Mouse (Mus musculus): Measurements from ENCODE around the gene Cd82. TPM values are rescaled to one million over a fixed set of nuclear protein-coding genes. Genes with fewer than 3 reads are reported as not detected.
A peak's percentile ranks its signal among the peaks of the same experiment; 100 is the strongest.

Cd82 gene
- 15.2 and 16.1 TPM in 2 replicates for polyA plus RNA-seq (2016; fragmentation: Nextera tagmentation; extraction: Ambion mirVana)

DNA sequence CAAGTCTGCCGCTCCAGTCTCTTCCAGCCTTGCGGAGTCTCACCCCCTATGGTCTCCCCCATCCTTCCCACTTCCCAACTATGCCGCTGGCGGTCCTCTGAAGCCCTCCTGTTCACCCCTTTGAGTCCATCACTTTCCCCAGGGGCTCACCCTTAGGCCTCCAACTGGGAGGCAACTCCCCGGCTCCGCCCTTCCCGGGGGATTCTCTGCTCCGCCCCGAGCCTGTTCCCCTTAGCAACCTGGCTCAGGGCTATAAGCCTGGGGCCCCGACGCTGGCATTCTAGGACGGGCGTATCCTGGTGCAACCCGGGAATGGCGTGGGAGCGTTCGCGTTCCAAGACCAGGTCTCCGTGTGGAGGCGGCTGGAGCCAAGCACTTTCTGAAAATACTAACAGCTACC, at the start of gene Cd82:
TSS of gene Cd82 (minus strand) at position 381 of the 400 bp plus-strand sequence.
- H3K4me3 ChIP-seq: peak within 1 kb of the TSS; percentile 29
- H3K4me2 ChIP-seq (replicated peaks): peak within 1 kb of the TSS; percentile 69
- peak; percentile 76 for ATAC-seq (ENCODE audit: low FRiP score, low read depth)
- H3K27me3 ChIP-seq (replicated peaks): peaks cover 19% of the 10 kb centered on the region
- peaks cover 15% of the 10 kb centered on the region for H3K4me1 ChIP-seq
- H3K27ac ChIP-seq: no peak within 1 kb of the TSS
- H3K9ac ChIP-seq: peak within 1 kb of the TSS; percentile 30; the same call in 1 of the 2 replicates
- WGBS: 1% methylated on average over 20 of the region's 20 CpGs
- no peaks in the 10 kb centered on the region for H3K36me3 ChIP-seq
- no peaks in the 10 kb centered on the region for H3K9me3 ChIP-seq

DNA sequence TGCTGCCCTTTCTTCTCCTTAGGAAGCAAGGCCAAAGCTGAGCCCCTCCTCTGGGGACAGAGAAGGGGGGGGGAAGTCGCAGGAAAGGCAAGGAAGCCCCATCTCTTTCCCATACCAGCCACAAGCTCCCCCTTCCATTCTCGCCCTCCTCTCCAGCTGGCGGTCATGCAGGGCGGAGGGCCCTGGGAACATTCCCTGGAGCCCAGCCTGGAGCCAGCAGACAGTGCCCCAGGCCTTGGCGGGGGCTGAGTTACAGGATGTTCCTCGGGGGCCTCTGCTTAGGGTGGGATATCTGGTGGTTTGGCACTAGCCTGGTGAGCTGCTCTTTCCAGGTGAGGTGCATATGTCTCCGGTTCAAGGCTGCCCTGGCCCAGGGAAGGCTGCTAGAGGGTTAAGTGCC, 49.2 kb upstream of the Cd82 start:
- H3K27me3 ChIP-seq (replicated peaks): no peaks in the 10 kb centered on the region
- H3K36me3 ChIP-seq: no peaks in the 10 kb centered on the region
- H3K27ac ChIP-seq: no peak overlapping the region
- ATAC-seq (ENCODE audit: low FRiP score, low read depth): no peak
- no peak overlapping the region for H3K9ac ChIP-seq
- H3K4me3 ChIP-seq: no peak overlapping the region
- H3K9me3 ChIP-seq: no peaks in the 10 kb centered on the region
- no peak overlapping the region for H3K4me2 ChIP-seq (replicated peaks)
- no peaks in the 10 kb centered on the region for H3K4me1 ChIP-seq
- WGBS: 69% methylated on average over 7 of the region's 7 CpGs

DNA sequence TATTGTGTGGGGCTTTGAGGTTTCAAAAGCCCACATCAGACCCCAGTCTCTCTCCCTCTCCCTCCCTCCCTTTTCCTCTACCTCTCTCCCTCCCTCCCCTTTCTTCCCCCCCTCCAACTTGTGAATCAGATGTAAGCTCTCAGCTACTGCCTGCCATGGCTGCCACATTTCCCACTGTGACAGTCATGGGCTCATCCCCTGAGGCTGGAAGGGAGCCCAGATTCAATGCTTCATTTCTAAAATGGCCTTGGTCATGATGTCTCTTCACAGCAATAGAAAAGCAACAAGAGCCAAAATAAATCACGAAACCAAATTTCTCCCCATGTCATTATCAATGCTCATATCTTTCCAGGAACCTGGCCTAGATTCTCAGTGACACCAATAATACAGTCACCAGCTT, 47.9 kb upstream of the Cd82 start:
- Histone ChIP-seq H3K27ac (no peak overlapping the region), H3K36me3 (no peaks in the 10 kb centered on the region)
- 95% methylated on average over 1 of the region's 1 CpGs for WGBS

DNA sequence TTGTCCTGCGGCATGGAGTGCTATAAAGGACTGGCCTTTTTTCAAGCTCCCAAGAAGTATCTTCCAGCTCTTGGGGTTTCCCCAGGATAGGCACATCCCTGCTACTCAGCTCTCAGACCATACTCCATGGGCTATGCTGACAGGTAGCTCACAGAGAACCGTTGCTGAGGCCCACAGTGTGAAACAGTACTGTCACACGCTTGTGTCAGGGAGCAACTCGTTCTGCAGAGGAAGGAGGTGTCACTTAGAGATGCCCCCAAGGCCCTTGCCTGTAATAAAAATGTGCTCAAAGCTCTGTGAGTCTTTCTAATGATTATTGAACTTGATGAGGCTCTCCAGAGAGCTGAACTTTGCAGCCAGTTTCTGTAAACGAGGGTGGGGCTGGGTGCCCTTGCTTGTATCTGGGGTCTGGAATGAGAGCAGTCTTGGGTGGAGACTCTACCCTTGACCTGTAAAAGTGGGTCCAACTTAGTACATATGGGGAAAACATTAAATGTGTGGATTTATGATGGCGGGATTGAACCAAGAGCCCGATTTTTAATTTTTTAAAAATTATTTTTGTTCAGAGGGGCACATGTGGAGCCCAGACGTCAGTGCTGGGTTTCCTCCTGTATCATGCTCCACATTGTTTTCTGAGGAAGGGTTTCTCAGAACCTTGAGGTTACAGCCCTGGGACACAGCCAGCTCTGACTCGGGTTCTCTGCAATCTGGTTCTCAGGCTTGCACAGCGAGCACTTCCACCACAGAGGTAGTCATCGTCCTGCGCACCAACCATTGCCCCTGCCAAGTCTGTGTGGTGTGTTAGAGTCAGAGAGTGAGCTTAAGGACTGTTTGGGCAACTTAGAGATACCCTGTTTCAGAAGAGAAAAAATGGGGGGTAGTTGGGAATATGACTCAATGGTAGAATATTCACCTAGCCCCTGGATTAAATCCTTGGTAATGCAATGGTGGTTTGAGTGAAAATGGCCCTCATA, 47.1 kb upstream of the Cd82 start:
- no peaks in the 10 kb centered on the region for H3K36me3 ChIP-seq
- no peaks in the 10 kb centered on the region for H3K9me3 ChIP-seq
- no peak overlapping the region for H3K4me3 ChIP-seq
- no peak overlapping the region for H3K27ac ChIP-seq
- H3K4me1 ChIP-seq: no peaks in the 10 kb centered on the region
- WGBS: 81% methylated on average over 12 of the region's 12 CpGs
- no peak overlapping the region for H3K4me2 ChIP-seq (replicated peaks)
- no peak overlapping the region for H3K9ac ChIP-seq
- ATAC-seq (ENCODE audit: low FRiP score, low read depth): no peak
- no peaks in the 10 kb centered on the region for H3K27me3 ChIP-seq (replicated peaks)

More for the DNA sequence above, 47.9 kb upstream of the Cd82 start:
- Histone ChIP-seq H3K4me3 (no peak overlapping the region), H3K4me2 (replicated peaks) (no peak overlapping the region), H3K27me3 (replicated peaks) (no peaks in the 10 kb centered on the region), H3K4me1 (no peaks in the 10 kb centered on the region), H3K9ac (no peak overlapping the region), H3K9me3 (no peaks in the 10 kb centered on the region)
- no peak for ATAC-seq (ENCODE audit: low FRiP score, low read depth)

DNA sequence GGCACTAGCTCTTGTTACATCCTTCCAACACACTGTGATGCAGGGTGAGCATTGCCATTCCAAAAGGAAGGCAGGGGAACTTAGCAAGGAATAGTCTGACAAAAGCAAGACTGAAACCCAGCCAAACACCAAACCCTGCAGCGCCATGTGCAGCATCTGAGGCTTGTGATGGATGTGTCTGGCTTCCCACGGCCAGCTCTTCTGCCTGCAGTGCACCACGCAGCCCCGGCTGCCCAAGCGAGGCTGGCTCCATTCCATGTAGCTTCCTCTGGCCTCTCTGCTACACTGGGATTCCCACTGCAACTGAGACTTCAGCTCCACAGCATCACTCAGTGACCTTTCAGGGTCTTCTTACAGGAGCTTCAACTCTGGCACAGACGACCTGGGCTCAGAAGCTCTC, 42.2 kb upstream of the Cd82 start:
- ATAC-seq (ENCODE audit: low FRiP score, low read depth): no peak
- 81% methylated on average over 6 of the region's 6 CpGs for WGBS

GRCm38 (mm10) chr2:93503353-93503752, 40.4 kb upstream of the Cd82 start:
- Histone ChIP-seq H3K9me3 (no peaks in the 10 kb centered on the region), H3K9ac (no peak overlapping the region), H3K27me3 (replicated peaks) (peaks cover 4% of the 10 kb centered on the region; the same call in 1 of the 2 replicates), H3K36me3 (no peaks in the 10 kb centered on the region), H3K27ac (no peak overlapping the region), H3K4me2 (replicated peaks) (no peak overlapping the region), H3K4me1 (no peaks in the 10 kb centered on the region), H3K4me3 (no peak overlapping the region)
- WGBS: 82% methylated on average over 4 of the region's 4 CpGs
- ATAC-seq (ENCODE audit: low FRiP score, low read depth): no peak

More for the DNA sequence above, 42.2 kb upstream of the Cd82 start:
- H3K4me1 ChIP-seq: no peaks in the 10 kb centered on the region
- peaks cover 4% of the 10 kb centered on the region; the same call in 1 of the 2 replicates for H3K27me3 ChIP-seq (replicated peaks)
- H3K9me3 ChIP-seq: no peaks in the 10 kb centered on the region
- no peaks in the 10 kb centered on the region for H3K36me3 ChIP-seq
- H3K4me2 ChIP-seq (replicated peaks): no peak overlapping the region
- H3K27ac ChIP-seq: no peak overlapping the region
- H3K9ac ChIP-seq: no peak overlapping the region
- H3K4me3 ChIP-seq: no peak overlapping the region

GRCm38 (mm10) chr2:93501303-93501702, 38.4 kb upstream of the Cd82 start:
- WGBS: 55% methylated on average over 10 of the region's 10 CpGs
- no peaks in the 10 kb centered on the region for H3K36me3 ChIP-seq
- no peaks in the 10 kb centered on the region for H3K9me3 ChIP-seq
- H3K27me3 ChIP-seq (replicated peaks): peaks cover 4% of the 10 kb centered on the region; the same call in 1 of the 2 replicates
- no peak overlapping the region for H3K27ac ChIP-seq
- no peak overlapping the region for H3K4me3 ChIP-seq
- H3K9ac ChIP-seq: no peak overlapping the region
- H3K4me2 ChIP-seq (replicated peaks): no peak overlapping the region
- no peaks in the 10 kb centered on the region for H3K4me1 ChIP-seq
- no peak for ATAC-seq (ENCODE audit: low FRiP score, low read depth)

DNA sequence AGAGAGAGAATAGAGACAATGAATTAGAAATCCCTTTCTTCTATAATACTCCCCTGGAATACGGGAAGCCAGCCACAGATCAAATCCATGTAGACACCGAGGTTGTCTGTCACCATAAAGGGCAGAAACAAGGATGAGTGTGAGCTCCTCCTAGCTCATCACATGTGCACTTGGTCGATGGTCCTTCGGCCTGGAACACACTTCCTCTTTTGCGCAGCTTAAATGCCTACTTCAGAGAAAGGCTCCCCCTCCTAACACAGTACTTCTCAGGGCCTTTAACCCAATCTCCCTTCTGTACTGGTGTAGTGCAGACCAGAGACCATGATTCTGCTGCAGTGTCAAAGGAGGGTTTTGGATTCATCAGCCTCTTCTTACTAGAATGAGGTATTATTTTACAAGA, 34.3 kb upstream of the Cd82 start:
- Histone ChIP-seq H3K27ac (no peak overlapping the region), H3K36me3 (no peaks in the 10 kb centered on the region), H3K9me3 (no peaks in the 10 kb centered on the region), H3K9ac (no peak overlapping the region), H3K4me2 (replicated peaks) (no peak overlapping the region), H3K27me3 (replicated peaks) (no peaks in the 10 kb centered on the region), H3K4me3 (no peak overlapping the region), H3K4me1 (peaks cover 6% of the 10 kb centered on the region; the same call in 1 of the 2 replicates)
- 91% methylated on average over 5 of the region's 5 CpGs for WGBS
- no peak for ATAC-seq (ENCODE audit: low FRiP score, low read depth)

DNA sequence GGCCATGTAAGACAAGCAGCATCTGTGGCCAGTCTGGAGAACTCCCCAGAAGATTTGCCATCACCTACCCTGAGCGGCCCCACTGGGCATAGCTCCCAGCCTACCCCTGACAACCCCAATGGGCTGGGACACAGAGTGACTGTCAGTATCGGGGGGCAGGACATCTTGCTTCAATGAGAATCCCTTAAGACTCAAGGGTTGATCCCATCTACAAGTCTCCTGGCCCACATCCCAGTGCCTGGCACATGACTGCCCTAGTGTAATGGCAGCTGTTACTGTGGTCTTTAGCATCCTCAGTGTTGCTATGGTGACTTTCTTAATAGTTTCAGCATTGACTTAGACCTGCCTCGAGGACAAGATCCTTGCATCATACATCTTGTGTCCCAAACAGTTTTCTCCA, 32.2 kb upstream of the Cd82 start:
- ATAC-seq (ENCODE audit: low FRiP score, low read depth): no peak
- WGBS: 82% methylated on average over 3 of the region's 3 CpGs

DNA sequence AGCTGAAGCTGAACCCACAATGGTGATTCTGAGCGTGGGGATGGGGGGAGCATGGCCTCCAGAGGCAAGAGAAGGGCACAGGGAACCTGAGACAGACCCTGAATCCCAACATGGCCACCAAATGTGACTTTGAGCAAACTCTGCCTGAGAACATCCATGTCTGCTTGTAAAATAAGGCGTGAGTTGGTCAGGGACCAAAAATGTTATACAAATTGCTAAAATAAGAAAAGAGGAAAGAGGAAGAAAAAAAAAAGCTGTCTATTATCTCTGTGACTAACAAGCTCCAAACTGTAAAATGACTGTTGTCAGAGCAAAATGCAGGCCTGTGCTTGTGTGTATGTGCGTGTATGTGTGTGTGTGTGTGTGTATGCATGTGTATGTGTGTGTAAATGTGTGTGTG, 30.6 kb upstream of the Cd82 start:
- Histone ChIP-seq H3K9ac (no peak overlapping the region), H3K4me1 (peaks cover 15% of the 10 kb centered on the region), H3K27ac (no peak overlapping the region), H3K27me3 (replicated peaks) (no peaks in the 10 kb centered on the region), H3K36me3 (no peaks in the 10 kb centered on the region), H3K4me3 (no peak overlapping the region), H3K4me2 (replicated peaks) (no peak overlapping the region), H3K9me3 (no peaks in the 10 kb centered on the region)
- WGBS: 71% methylated on average over 3 of the region's 3 CpGs
- no peak for ATAC-seq (ENCODE audit: low FRiP score, low read depth)

More for the DNA sequence above, 32.2 kb upstream of the Cd82 start:
- no peak overlapping the region for H3K27ac ChIP-seq
- H3K9me3 ChIP-seq: no peaks in the 10 kb centered on the region
- peaks cover 6% of the 10 kb centered on the region; the same call in 1 of the 2 replicates for H3K4me1 ChIP-seq
- no peaks in the 10 kb centered on the region for H3K27me3 ChIP-seq (replicated peaks)
- H3K36me3 ChIP-seq: no peaks in the 10 kb centered on the region
- H3K4me3 ChIP-seq: no peak overlapping the region
- no peak overlapping the region for H3K4me2 ChIP-seq (replicated peaks)
- no peak overlapping the region for H3K9ac ChIP-seq

DNA sequence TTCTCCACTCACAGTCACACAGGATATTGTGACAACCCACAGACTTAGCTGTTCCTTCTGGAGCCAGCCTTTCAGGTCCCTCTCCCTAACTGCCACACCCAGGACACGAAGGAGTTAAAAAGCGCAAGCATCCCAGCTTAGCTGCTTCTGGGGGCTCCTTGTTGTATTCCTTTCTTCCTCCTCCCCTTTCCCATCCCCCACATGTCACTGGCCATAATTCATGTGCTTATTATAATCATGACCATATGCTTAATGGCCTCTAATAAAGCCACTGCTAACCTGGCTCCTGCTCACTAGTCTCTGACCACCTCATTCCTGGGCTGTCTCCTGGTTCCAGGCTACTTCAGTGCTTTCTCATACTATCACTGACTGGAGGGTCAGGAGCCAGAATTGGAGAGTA, 27.6 kb upstream of the Cd82 start:
- H3K4me1 ChIP-seq: peaks cover 15% of the 10 kb centered on the region
- no peaks in the 10 kb centered on the region for H3K36me3 ChIP-seq
- no peak overlapping the region for H3K9ac ChIP-seq
- H3K4me2 ChIP-seq (replicated peaks): no peak overlapping the region
- no peaks in the 10 kb centered on the region for H3K9me3 ChIP-seq
- H3K4me3 ChIP-seq: no peak overlapping the region
- 0 out of 2 replicates have a peak, but pooled peaks cover 3% of the 10 kb centered on the region for H3K27me3 ChIP-seq (replicated peaks)
- 86% methylated on average over 2 of the region's 2 CpGs for WGBS
- H3K27ac ChIP-seq: no peak overlapping the region
- no peak for ATAC-seq (ENCODE audit: low FRiP score, low read depth)

GRCm38 (mm10) chr2:93488911-93489587, 26.1 kb upstream of the Cd82 start:
- peaks cover 15% of the 10 kb centered on the region for H3K4me1 ChIP-seq
- H3K27ac ChIP-seq: no peak overlapping the region
- H3K4me3 ChIP-seq: no peak overlapping the region
- H3K9me3 ChIP-seq: no peaks in the 10 kb centered on the region
- H3K4me2 ChIP-seq (replicated peaks): peak overlapping the region; percentile 29
- 23% methylated on average over 19 of the region's 19 CpGs for WGBS
- H3K36me3 ChIP-seq: no peaks in the 10 kb centered on the region
- no peak; the same call in 1 of the 2 replicates for ATAC-seq (ENCODE audit: low FRiP score, low read depth)
- H3K9ac ChIP-seq: no peak overlapping the region
- 0 out of 2 replicates have a peak, but pooled peaks cover 3% of the 10 kb centered on the region for H3K27me3 ChIP-seq (replicated peaks)
